Mouse (Mus musculus): ENCODE data around the gene Aldh1l2. TPM values are rescaled to one million over a fixed set of nuclear protein-coding genes. Genes with fewer than 3 reads are reported as not detected.

Gene Aldh1l2
- polyA plus RNA-seq (2012), result not detected in 2 replicates

GRCm38 (mm10) chr10:83533910-83534283 is at the start of gene Aldh1l2:
TSS of gene Aldh1l2 (minus strand) at chr10:83534140.
- no peak for TF ChIP-seq GATA1 (IDR thresholded peaks at IDR 0.05; ENCODE audit: low read length)

DNA sequence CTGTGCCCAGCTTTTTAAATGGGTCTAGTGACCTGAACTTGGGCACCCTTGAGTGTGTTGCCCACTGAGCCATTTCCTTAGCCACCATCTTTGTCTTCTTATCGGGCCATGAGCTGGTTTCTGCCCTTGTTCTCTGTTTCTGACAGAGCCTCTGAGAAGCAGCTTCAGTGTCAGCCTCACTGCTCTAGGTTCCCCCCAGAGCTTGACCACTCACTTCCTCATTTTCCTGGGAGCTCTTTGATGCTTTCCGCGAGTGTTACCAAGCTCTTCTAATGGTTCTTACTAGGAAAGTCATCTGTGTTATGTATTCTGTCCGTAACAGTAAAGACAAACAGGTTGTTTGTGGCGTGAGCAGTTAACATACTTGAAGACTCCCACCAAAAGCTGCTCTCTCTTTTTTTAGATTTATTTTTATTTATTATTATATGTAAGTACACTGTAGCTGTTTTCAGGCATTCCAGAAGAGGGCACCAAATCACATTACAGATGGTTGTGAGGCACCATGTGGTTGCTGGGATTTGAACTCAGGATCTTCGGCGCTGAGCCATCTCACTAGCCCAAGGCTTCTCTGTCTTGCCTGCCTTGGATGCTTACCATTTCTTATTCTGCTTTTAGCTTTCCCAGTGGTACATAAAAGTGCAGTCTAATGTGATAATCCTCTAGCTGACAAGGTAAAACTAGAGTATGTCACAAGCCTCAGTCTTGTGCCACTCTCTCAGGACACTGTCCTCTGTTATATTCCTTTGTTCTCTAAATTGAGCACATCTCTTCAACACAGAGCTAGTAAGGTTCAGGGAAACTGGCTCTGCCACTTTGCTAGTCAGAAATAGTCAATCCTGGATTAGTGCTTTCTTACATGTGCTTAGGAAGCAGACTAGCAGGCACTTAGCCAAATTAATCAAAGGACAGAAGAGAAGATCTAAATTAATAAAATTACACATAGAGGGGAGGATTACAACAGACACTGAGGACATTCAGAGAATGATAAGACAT is 31.8 kb upstream of the Aldh1l2 start:
- no peak for TF ChIP-seq GATA1 (IDR thresholded peaks at IDR 0.05; ENCODE audit: low read length)

DNA sequence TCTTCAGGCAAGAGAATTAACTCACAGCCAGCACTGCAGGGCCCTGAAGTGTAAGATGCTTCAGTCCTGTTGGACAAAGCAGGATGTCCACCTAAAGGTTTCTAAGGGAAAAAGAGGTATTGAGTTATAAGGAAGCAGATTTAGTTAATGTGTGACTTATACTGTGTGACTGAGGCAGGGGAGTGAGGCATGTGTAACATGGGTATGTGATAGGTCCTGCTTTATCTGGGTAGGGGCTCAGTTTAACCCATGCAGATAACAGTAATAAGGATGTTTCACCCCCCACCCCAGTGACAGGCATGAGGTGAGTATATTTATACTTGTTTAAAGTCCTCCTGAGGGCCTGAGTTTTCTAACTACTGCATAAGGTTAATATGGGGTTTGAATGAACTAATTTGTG is 29.1 kb upstream of the Aldh1l2 start:
- TF ChIP-seq GATA1 (IDR thresholded peaks at IDR 0.05; ENCODE audit: low read length), result no peak

- no peak for TF ChIP-seq GATA1 (IDR thresholded peaks at IDR 0.05; ENCODE audit: low read length)
Observed at GRCm38 (mm10) chr10:83545341-83545740, 11.4 kb upstream of the Aldh1l2 start.

- no peak for TF ChIP-seq GATA1 (IDR thresholded peaks at IDR 0.05; ENCODE audit: low read length)
Observed at GRCm38 (mm10) chr10:83544103-83544479, 10.2 kb upstream of the Aldh1l2 start.

DNA sequence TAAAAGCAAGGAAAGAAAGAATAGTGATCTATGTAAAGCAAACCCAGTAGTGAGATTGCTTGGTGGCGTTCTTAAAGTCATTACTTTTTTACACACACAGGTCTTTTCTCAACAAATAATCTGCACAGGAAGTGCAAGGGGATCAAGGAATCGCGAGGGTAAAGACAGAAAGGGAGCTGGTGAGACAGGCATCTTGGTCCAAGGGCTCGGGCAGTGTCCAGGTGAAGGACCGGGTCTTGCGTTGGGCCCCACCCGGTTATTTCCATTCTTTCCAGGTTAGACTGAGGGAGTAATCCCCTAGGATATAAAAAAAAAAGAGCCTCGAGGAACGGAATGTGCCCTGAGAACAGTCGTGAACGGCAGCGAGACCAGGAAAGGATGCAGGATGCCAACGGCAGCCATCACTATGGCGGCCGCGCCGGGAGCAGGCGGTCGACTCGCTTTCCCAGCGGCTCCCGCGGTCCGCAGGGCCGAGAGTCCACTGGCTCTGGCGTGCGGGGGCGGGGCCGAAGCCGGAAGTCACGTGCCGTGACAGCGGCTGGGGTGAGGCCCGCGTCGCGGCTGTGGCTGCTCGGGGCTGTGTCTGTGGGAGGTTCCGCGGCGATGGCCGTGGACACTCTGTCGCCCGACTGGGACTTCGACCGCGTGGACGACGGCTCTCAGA is 9.6 kb upstream of the Aldh1l2 start, which contains the start of gene Washc4:
Gene Washc4 (plus strand): TSS at position 314 of the 664 bp plus-strand sequence.
- no peak for TF ChIP-seq GATA1 (IDR thresholded peaks at IDR 0.05; ENCODE audit: low read length)

DNA sequence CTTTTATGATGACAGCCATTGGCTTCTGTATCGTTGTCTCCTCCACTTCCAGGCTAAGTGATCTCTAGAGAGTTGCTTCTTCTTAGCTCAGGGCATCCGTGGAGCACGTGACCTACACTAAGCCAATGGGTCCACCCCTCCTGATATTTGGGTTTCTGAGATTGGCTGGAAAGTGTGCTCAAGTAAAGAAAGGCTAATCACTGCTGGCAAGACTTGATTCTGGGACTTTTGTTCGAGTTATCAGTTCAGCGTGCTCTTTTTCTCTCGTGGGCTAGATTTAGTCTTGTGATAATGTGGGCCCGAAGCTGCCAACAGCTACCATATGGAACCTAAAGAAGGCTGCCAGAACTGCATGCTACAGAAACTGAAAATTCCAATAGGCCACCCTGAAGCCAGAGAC is 8.3 kb upstream of the Aldh1l2 start:
- TF ChIP-seq GATA1 (IDR thresholded peaks at IDR 0.05; ENCODE audit: low read length), result no peak

DNA sequence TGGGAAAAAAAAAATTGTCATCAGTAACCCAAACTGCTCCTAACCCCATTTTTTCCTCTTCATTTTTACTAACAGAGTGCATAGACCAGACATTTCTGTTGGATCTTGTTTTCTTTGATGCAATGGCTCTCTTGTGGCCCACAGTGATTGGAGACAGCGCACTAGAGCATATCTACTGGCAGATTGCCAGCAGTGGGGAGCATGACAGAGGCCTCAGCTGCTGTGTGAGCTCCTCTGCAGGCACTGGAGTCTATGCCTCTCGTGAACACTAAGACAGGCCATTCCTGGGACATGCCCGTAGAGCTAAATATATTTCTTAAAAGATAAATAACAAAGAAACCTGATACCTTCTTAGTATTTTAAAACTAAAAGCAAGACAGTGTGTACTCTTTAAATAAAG is 6.2 kb upstream of the Aldh1l2 start:
- TF ChIP-seq GATA1 (IDR thresholded peaks at IDR 0.05; ENCODE audit: low read length), result no peak

GRCm38 (mm10) chr10:83539311-83539980 is 5.5 kb upstream of the Aldh1l2 start:
- TF ChIP-seq GATA1 (IDR thresholded peaks at IDR 0.05; ENCODE audit: low read length), result no peak

DNA sequence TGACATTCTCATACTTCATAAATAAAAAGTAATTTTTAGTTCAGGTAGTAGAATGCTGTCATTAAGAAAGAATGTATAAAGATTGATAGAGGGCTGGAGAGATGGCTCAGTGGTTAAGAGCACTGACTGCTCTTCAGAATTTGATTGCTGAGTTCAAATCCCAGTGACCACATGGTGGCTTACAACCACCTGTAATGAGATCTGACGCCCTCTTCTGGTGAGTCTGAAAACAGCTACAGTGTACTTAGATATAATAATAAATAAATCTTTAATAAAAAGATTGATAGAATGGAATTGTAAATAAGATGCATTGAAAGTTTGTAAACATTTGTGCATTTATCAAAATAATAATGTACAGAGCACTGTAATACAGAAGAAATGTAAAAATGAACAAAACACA is 2.5 kb upstream of the Aldh1l2 start:
- no peak for TF ChIP-seq GATA1 (IDR thresholded peaks at IDR 0.05; ENCODE audit: low read length)

GRCm38 (mm10) chr10:83533258-83533909 is 556 bp downstream of the Aldh1l2 start:
- TF ChIP-seq GATA1 (IDR thresholded peaks at IDR 0.05; ENCODE audit: low read length), result no peak

DNA sequence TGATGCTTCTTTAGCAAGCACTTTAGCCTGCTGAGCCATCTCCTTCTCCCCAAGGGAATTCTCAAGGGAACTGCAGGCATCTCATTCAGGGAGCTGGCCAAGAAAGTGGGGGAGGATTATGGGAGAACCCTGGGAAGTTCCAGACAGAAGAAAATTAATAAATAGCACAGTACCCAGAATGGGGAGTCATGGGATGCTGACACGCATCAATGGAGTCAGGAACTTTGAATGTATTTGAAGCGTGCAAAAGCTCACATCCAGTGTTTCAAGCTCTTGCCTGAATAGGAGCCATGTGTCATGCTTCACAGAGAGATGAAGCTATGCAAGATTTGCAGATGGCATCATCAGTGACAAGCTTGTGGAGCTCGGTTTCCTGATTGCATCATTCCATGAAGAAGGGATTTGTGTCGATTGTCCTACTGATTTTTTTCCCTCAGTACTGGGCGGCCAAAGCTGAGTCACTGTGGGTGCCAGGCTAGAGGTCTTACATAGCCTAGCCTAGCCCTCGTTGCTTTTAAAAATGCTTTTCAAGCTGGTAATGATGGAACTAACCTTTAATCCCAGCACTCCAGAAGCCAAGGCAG is 3.5 kb downstream of the Aldh1l2 start:
- no peak for TF ChIP-seq GATA1 (IDR thresholded peaks at IDR 0.05; ENCODE audit: low read length)

- TF ChIP-seq GATA1 (IDR thresholded peaks at IDR 0.05; ENCODE audit: low read length), result no peak
Observed at GRCm38 (mm10) chr10:83520990-83521389, 12.9 kb downstream of the Aldh1l2 start.

- TF ChIP-seq GATA1 (IDR thresholded peaks at IDR 0.05; ENCODE audit: low read length), result no peak
Observed at GRCm38 (mm10) chr10:83513736-83514135, 20.2 kb downstream of the Aldh1l2 start.

DNA sequence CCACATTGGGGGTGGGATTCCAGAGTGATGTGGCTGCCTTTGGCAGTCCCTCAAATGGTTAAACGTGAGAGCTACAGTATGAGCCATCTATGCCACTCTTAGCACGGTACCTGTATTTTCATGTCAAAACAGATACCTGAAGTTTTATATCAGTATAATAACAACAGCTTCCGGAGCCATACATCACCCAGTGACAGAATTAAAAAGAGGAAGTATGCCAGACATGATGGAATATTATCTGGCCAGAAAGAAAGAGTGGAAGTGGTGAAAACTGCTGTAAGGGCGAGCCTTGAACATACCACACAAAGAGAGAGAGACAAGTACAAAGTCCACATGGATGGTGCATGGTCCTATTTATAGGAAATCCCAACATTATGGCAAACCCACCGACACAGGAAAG is 22.6 kb downstream of the Aldh1l2 start:
- TF ChIP-seq GATA1 (IDR thresholded peaks at IDR 0.05; ENCODE audit: low read length), result no peak

All from G1E-ER4 (cell line).